Mouse (Mus musculus): ENCODE results near the gene Arnt2. TPM values are rescaled to one million over a fixed set of nuclear protein-coding genes. Genes with fewer than 3 reads are reported as not detected.

Gene Arnt2
- polyA plus RNA-seq, 1 experiment from 2014 or later, result 27.8 TPM

GRCm38 (mm10) chr7:84311624-84312023 lies 98.4 kb downstream of the Arnt2 start:
- 91% methylated on average over 3 of the region's 3 CpGs for WGBS
- Histone ChIP-seq H3K9ac (no peak overlapping the region), H3K4me2 (replicated peaks) (no peak overlapping the region), H3K27me3 (no peaks in the 10 kb centered on the region), H3K9me3 (no peaks in the 10 kb centered on the region), H3K4me1 (peaks cover 10% of the 10 kb centered on the region), H3K4me3 (no peak overlapping the region), H3K27ac (no peak overlapping the region), H3K36me3 (peaks cover 23% of the 10 kb centered on the region)
- ATAC-seq (ENCODE audit: insufficient number of reproducible peaks, insufficient read depth, low FRiP score, low TSS enrichment), result no peak

GRCm38 (mm10) chr7:84310909-84311311 lies 99.1 kb downstream of the Arnt2 start:
- H3K36me3 ChIP-seq, result peaks cover 23% of the 10 kb centered on the region
- no peak for ATAC-seq (ENCODE audit: insufficient number of reproducible peaks, insufficient read depth, low FRiP score, low TSS enrichment)
- no peak overlapping the region for H3K4me3 ChIP-seq
- WGBS, result 90% methylated on average over 4 of the region's 4 CpGs
- H3K27ac ChIP-seq, result no peak overlapping the region
- H3K27me3 ChIP-seq, result no peaks in the 10 kb centered on the region
- H3K4me1 ChIP-seq, result peaks cover 9% of the 10 kb centered on the region
- no peaks in the 10 kb centered on the region for H3K9me3 ChIP-seq
- no peak overlapping the region for H3K4me2 ChIP-seq (replicated peaks)
- H3K9ac ChIP-seq, result no peak overlapping the region

- Histone ChIP-seq H3K27ac (no peak overlapping the region), H3K27me3 (no peaks in the 10 kb centered on the region), H3K9ac (no peak overlapping the region), H3K36me3 (peaks cover 20% of the 10 kb centered on the region), H3K4me2 (replicated peaks) (no peak overlapping the region), H3K4me1 (no peaks in the 10 kb centered on the region), H3K4me3 (no peak overlapping the region), H3K9me3 (no peaks in the 10 kb centered on the region)
- WGBS, result 89% methylated on average over 3 of the region's 3 CpGs
- ATAC-seq (ENCODE audit: insufficient number of reproducible peaks, insufficient read depth, low FRiP score, low TSS enrichment), result no peak
Measured at GRCm38 (mm10) chr7:84307329-84307925, 102.5 kb downstream of the Arnt2 start.

- 74% methylated on average over 1 of the region's 1 CpGs for WGBS
- H3K9me3 ChIP-seq, result no peaks in the 10 kb centered on the region
- H3K27ac ChIP-seq, result no peak overlapping the region
- H3K27me3 ChIP-seq, result no peaks in the 10 kb centered on the region
- 0 out of 2 replicates have a peak, but pooled peaks cover 11% of the 10 kb centered on the region for H3K36me3 ChIP-seq
- no peak overlapping the region for H3K9ac ChIP-seq
- H3K4me1 ChIP-seq, result no peaks in the 10 kb centered on the region
- H3K4me3 ChIP-seq, result no peak overlapping the region
- ATAC-seq (ENCODE audit: insufficient number of reproducible peaks, insufficient read depth, low FRiP score, low TSS enrichment), result no peak
- no peak overlapping the region for H3K4me2 ChIP-seq (replicated peaks)
Measured at GRCm38 (mm10) chr7:84300261-84300660, 109.7 kb downstream of the Arnt2 start.

- H3K36me3 ChIP-seq, result 0 out of 2 replicates have a peak, but pooled peaks cover 11% of the 10 kb centered on the region
- no peak overlapping the region for H3K27ac ChIP-seq
- no peak for ATAC-seq (ENCODE audit: insufficient number of reproducible peaks, insufficient read depth, low FRiP score, low TSS enrichment)
- no peak overlapping the region for H3K4me2 ChIP-seq (replicated peaks)
- no peak overlapping the region for H3K9ac ChIP-seq
- WGBS, result 89% methylated on average over 4 of the region's 4 CpGs
- no peaks in the 10 kb centered on the region for H3K9me3 ChIP-seq
- no peak overlapping the region for H3K4me3 ChIP-seq
- H3K27me3 ChIP-seq, result no peaks in the 10 kb centered on the region
- no peaks in the 10 kb centered on the region for H3K4me1 ChIP-seq
Measured at GRCm38 (mm10) chr7:84299601-84300000, 110.4 kb downstream of the Arnt2 start.

- Histone ChIP-seq H3K4me1 (no peaks in the 10 kb centered on the region), H3K9me3 (no peaks in the 10 kb centered on the region), H3K36me3 (peaks cover 8% of the 10 kb centered on the region; the same call in 1 of the 2 replicates), H3K9ac (no peak overlapping the region), H3K4me2 (replicated peaks) (no peak overlapping the region), H3K27me3 (no peaks in the 10 kb centered on the region), H3K27ac (no peak overlapping the region), H3K4me3 (no peak overlapping the region)
- no peak for ATAC-seq (ENCODE audit: insufficient number of reproducible peaks, insufficient read depth, low FRiP score, low TSS enrichment)
- WGBS, result 83% methylated on average over 7 of the region's 7 CpGs
Measured at GRCm38 (mm10) chr7:84293054-84293453, 116.9 kb downstream of the Arnt2 start.

GRCm38 (mm10) chr7:84287226-84287587 lies 122.8 kb downstream of the Arnt2 start:
- no peak overlapping the region for H3K4me3 ChIP-seq
- H3K4me2 ChIP-seq (replicated peaks), result no peak overlapping the region
- H3K4me1 ChIP-seq, result no peaks in the 10 kb centered on the region
- WGBS, result 78% methylated on average over 2 of the region's 2 CpGs
- H3K27ac ChIP-seq, result no peak overlapping the region
- no peaks in the 10 kb centered on the region for H3K27me3 ChIP-seq
- no peak overlapping the region for H3K9ac ChIP-seq
- no peak for ATAC-seq (ENCODE audit: insufficient number of reproducible peaks, insufficient read depth, low FRiP score, low TSS enrichment)
- no peaks in the 10 kb centered on the region for H3K9me3 ChIP-seq
- peaks cover 24% of the 10 kb centered on the region; the same call in 1 of the 2 replicates for H3K36me3 ChIP-seq

- Histone ChIP-seq H3K4me3 (no peak overlapping the region), H3K27ac (no peak overlapping the region), H3K4me2 (replicated peaks) (no peak overlapping the region), H3K27me3 (no peaks in the 10 kb centered on the region), H3K36me3 (peaks cover 29% of the 10 kb centered on the region), H3K9me3 (no peaks in the 10 kb centered on the region), H3K4me1 (no peaks in the 10 kb centered on the region), H3K9ac (no peak overlapping the region)
- ATAC-seq (ENCODE audit: insufficient number of reproducible peaks, insufficient read depth, low FRiP score, low TSS enrichment), result no peak
- 91% methylated on average over 8 of the region's 8 CpGs for WGBS
Measured at GRCm38 (mm10) chr7:84286526-84287225, 123.3 kb downstream of the Arnt2 start.

- WGBS, result 90% methylated on average over 7 of the region's 7 CpGs
- Histone ChIP-seq H3K27me3 (no peaks in the 10 kb centered on the region), H3K4me2 (replicated peaks) (no peak overlapping the region), H3K9ac (no peak overlapping the region), H3K9me3 (no peaks in the 10 kb centered on the region), H3K36me3 (peaks cover 38% of the 10 kb centered on the region), H3K4me1 (no peaks in the 10 kb centered on the region), H3K27ac (no peak overlapping the region), H3K4me3 (no peak overlapping the region)
- no peak for ATAC-seq (ENCODE audit: insufficient number of reproducible peaks, insufficient read depth, low FRiP score, low TSS enrichment)
Measured at GRCm38 (mm10) chr7:84285790-84286189, 124.2 kb downstream of the Arnt2 start.

- H3K36me3 ChIP-seq, result peaks cover 43% of the 10 kb centered on the region
- no peaks in the 10 kb centered on the region for H3K27me3 ChIP-seq
- H3K4me3 ChIP-seq, result no peak overlapping the region
- 63% methylated on average over 3 of the region's 3 CpGs for WGBS
- no peak overlapping the region for H3K4me2 ChIP-seq (replicated peaks)
- no peaks in the 10 kb centered on the region for H3K4me1 ChIP-seq
- H3K9ac ChIP-seq, result no peak overlapping the region
- no peak for ATAC-seq (ENCODE audit: insufficient number of reproducible peaks, insufficient read depth, low FRiP score, low TSS enrichment)
- no peaks in the 10 kb centered on the region for H3K9me3 ChIP-seq
- no peak overlapping the region for H3K27ac ChIP-seq
Measured at GRCm38 (mm10) chr7:84284974-84285373, 125.0 kb downstream of the Arnt2 start.

- Histone ChIP-seq H3K9me3 (no peaks in the 10 kb centered on the region), H3K4me2 (replicated peaks) (no peak overlapping the region), H3K27ac (no peak overlapping the region), H3K4me1 (no peaks in the 10 kb centered on the region), H3K4me3 (no peak overlapping the region), H3K27me3 (no peaks in the 10 kb centered on the region), H3K9ac (no peak overlapping the region), H3K36me3 (peaks cover 41% of the 10 kb centered on the region)
- whole genome bisulfite sequencing, result 89% methylated on average over 4 of the region's 4 CpGs
- ATAC-seq (ENCODE audit: insufficient number of reproducible peaks, insufficient read depth, low FRiP score, low TSS enrichment), result no peak
Measured at GRCm38 (mm10) chr7:84282231-84282630, 127.7 kb downstream of the Arnt2 start.

GRCm38 (mm10) chr7:84279231-84279630 lies 130.7 kb downstream of the Arnt2 start:
- 92% methylated on average over 1 of the region's 1 CpGs for WGBS
- Histone ChIP-seq H3K9ac (no peak overlapping the region), H3K4me1 (no peaks in the 10 kb centered on the region), H3K27ac (no peak overlapping the region), H3K27me3 (no peaks in the 10 kb centered on the region), H3K36me3 (peaks cover 55% of the 10 kb centered on the region), H3K4me3 (no peak overlapping the region), H3K9me3 (no peaks in the 10 kb centered on the region), H3K4me2 (replicated peaks) (no peak overlapping the region)
- no peak for ATAC-seq (ENCODE audit: insufficient number of reproducible peaks, insufficient read depth, low FRiP score, low TSS enrichment)
